Mouse (Mus musculus): Measurements from ENCODE around the gene Strbp.

GRCm38 (mm10) chr2:37556366-37556765, 147.3 kb downstream of the Strbp start:
- TF ChIP-seq CTCF (conservative IDR thresholded peaks at IDR 0.05; ENCODE audit: insufficient read depth, insufficient read length, low read depth, low read length) (no peak), POLR2A (IDR thresholded peaks at IDR 0.05; ENCODE audit: low read depth, low read length) (no peak)
